Mouse (Mus musculus) left cerebral cortex, adult 18-20 months (tissue): Measurements from ENCODE around the gene Mrpl12. TPM values are rescaled to one million over a fixed set of nuclear protein-coding genes. Genes with fewer than 3 reads are reported as not detected.
"Not testable (repeated sequence)": the region's sequence is repeated elsewhere in the genome, so short reads cannot be mapped to it uniquely, and the experiment has no call there.

ENCODE experiments used
- DNase-seq, 2 experiments: peaks; one replicate each; pipeline ENCODE4 v3.0.0; 2021 to 2022; ENCODE audit warnings: low spot score in 2 of 2, mixed read lengths in 1 of 2
- total RNA-seq, 2 experiments: library from RNA; stranded (reverse); gene quantifications; 2 replicates each; pipeline ENCODE4 v1.2.3; 2021

Mrpl12 gene
- total RNA-seq, 2 experiments from 2014 or later: 64.4 to 74.4 TPM

DNA sequence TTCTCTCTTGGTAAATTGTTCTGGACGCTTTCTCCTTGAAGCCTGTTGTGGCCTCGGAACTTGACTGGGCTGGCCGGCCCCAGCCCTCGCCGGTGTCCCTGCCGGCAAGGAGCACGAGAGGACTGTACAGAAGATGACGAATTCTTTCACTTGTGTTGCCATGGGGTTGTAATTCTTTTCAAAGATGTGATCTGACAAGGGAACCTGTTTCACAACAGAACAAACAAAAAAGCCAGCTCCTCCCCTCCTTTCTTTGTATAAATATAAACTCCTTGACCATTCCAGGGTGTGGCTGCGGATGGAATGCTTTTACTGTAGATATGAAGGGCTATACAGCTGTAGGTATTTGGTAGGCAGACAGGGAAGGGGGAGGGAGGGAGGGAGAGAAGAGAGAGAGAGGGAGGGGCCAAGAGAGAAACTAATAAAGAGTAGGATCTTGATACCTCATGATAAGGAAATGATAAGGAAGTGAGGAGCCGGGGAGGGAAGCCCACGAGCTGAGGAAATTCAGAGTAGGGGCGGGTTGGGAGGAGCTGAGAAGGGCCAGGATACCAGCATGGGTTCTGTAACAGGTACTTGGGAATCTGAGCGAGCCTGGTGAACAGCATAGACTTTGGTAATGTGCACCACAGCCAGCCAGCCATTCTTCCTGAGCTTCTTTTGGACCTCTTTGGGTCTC is 23.3 kb downstream of the Mrpl12 start:
- DNase-seq: no peak

- no peak for DNase-seq
Measured at GRCm38 (mm10) chr11:120508290-120508870, 24.0 kb downstream of the Mrpl12 start.

GRCm38 (mm10) chr11:120509940-120510339 is 25.5 kb downstream of the Mrpl12 start:
- DNase-seq: no peak

GRCm38 (mm10) chr11:120510375-120511030 is 26.1 kb downstream of the Mrpl12 start:
- DNase-seq: no peak

DNA sequence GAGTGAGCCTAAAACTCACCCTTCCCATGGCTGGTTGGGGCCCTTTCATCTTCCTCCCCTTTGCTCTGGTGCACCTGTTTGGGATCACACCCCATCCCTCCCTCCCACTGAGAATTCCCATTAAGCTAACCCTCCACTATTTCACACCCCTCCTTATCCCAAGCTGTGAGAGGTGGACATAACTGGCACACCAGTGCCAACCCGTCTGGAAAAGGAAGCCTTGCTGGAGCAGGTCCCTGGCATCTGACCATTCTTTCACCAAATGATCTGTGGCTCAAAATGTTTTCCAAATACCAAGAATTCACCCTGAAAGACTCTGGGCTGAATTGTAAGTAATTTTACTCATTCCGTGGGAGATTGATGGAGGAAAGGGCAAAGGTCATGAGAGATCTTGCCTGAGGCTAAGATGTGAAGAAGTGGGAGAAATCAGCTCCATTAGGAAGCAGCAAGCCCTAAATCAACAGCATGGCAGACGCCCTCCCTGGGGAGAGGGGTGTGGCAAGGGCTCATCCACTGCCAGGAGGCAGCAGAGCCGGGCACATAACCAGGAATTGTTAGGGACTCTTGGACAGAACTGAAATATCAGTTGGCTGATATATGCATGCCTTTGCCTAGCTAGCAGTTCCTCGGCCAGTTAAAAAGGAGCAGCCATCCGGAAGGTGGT is 28.5 kb downstream of the Mrpl12 start:
- no peak for DNase-seq

DNA sequence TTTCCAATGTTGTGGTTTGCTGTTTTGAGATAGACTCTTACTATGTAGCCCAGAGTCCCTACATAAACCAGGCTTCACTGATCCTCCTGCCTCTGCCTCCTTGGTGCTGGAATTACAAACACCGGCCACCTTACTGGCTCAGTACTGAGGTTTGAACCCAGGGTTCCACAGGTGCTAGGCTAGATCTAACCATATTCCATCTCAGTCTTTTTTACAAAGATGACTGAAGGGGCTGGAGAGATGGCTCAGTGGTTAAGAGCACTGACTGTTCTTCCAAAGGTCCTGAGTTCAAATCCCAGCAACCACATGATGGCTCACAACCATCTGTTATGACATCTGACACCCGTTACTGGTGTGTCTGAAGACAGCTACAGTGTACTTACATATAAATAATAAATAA is 29.8 kb downstream of the Mrpl12 start:
- DNase-seq: not testable (repeated sequence)

DNA sequence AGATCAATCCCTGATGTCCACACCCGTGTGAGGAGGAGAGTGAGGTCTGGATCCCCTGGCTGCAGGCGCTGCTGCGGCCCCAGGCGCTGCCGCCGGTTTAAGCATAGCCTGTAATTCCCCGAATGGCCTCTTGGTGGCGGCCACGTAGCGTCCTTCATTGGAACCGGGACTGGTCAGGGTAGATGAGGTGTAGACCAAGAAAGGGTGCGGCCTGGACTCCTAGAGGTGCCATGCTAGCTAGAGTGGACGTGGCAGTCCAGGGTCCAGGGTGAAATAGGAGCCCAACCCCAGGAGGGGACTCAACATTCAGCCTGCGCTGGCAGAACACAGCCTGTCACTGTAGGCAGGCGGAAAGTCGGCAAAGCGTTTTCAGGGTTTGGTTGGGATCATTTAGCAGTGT is 31.2 kb downstream of the Mrpl12 start:
- peak; percentile 85 to 92 for DNase-seq

DNA sequence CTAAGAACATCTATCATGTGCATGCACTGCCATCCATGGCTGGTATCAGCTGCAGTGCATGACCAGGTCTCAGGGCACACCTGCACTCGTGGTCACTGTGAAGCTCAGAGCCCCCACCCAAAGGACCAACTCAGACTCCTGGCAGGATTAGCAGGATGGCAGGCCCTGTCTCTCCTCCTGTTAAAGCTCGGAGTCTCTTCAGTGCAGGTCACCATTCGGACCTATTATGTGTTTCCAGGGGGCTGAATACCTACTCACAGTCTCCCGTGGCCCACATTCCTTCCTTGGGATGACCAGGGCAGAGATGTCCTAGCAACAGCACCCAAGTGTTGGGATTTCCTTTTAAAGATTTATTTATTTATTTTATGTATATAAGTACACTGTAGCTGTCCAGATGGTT is 32.7 kb downstream of the Mrpl12 start:
- no peak for DNase-seq

DNA sequence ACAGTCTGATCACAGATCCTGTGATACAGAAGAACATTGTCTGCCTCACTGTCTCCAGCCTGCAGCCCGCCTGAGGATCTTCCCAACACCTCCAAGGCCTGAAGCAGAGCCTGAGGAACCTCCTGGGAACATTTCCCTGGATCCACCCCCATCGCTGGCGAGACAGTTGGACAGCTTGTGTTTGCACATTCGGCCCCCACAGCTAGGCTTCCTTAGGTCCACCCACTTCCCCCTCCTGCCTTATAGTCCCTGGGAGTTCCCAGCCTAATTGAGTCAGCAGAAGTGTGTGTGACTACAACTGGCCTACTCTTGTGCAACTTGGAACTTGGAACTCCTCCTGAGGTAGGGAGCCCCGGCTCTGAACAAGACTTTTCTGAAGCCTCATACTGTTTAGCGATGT is 33.6 kb downstream of the Mrpl12 start:
- peak; percentile 81 to 87 for DNase-seq

DNA sequence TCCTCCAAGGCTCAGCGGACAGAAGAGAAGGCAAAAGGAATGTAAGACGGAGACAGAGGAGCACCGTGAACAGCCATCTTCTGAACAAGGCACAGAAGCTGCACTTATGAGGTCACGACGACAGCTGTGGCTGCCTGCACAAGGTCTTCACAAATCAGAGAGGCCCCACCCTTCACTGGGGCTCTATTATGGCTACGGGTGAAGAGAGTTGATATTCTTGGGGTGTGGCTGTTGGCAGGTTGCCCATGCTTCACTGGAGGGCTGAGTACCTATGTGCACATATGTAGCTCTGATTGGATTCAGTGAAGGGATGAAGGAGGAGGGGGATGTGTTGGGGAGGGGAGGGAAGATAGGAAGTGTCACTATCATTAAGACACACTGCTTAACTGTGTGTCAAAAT is 34.1 kb downstream of the Mrpl12 start:
- DNase-seq: no peak

DNA sequence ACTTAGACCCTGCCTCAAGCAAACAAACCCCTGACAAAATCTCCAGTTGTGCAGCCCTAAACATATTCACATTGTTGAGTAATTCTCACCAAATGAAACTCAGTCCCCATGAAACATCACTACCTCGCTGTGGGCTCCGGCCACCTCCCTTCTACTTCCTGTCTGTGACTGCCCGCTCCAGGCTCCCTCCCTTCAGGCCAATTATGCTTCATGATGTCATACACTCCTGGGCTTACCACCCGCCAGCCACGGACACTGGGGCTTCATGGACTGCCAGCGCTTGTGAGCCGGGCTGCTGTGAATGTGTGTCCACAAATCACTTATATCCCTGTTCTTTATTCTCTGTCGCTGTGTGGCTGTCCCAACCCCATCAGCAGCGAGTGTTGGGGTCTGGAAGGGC is 35.3 kb downstream of the Mrpl12 start:
- no peak for DNase-seq

DNA sequence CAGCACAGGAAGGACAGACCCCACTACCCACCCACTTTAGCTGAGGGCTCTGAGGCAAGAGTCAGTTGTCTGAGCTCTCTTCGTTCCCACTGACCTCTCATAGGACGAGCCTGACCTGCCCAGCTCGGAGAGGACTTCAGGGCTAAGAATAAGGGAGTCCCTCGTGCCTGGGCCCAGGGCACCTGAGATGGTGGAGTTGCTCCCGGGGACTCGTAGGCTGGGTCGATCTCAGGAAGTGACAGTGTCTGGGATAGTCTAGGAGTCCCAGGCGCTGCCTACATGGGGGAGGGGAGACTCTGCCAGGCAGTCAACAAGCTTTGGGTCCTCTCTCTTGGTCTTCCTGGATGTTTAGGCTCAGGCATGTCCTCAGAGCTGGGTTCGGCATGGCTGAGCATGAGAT is 36.1 kb downstream of the Mrpl12 start:
- DNase-seq: no peak

- no peak for DNase-seq
Measured at GRCm38 (mm10) chr11:120520967-120521540, 36.6 kb downstream of the Mrpl12 start.

DNA sequence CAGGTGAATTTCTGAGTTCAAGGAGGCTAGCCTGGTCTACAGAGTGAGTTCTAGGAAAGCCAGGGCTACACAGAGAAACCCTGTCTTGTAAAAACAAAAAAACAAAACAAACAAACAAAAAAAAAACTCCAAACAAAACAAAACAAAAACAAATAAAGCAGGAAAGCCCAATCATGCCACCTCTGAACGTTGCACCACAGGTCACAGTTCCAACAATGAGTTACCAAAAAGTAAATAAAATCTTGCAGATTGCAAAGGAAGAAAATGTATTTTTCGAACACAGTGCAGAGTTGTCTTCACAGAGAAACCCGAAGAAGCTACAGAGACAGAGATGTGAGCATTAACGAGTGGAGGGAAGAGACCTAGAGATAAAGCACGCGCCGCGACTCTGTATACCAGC is 38.2 kb downstream of the Mrpl12 start:
- DNase-seq: no peak

- no peak for DNase-seq
Measured at GRCm38 (mm10) chr11:120525959-120526358, 41.5 kb downstream of the Mrpl12 start.

DNA sequence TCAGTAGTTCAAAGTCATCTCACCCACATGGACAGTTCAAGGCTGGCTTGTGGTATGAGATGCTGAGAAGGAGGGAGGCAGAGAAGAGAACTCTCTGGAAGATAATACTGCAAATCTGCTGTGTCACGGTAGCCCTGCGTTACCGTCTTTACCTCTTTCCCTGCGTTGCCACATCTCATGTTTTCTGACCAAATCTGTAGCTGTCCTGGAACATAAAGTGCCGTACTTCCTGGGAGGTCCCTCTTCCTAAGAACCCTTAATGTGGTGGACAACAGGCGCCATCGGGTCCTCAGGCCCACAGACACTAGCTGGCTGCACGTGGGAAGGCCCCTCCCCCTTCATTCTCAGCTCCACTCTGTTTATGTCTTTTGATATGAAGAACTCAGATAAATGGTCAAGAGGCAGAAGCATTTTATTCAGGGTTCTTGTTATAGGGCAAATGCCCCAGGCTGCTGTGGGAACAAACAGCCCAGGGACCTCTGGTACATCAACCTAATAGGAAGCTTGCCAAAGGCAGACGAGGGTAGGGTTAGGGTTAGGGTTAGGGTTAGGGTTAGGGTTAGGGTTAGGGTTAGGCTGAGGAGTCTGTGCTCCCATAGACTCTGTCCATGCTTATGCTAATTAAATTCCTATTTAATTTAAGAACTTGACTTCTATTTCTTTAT is 43.4 kb downstream of the Mrpl12 start:
- no peak for DNase-seq

DNA sequence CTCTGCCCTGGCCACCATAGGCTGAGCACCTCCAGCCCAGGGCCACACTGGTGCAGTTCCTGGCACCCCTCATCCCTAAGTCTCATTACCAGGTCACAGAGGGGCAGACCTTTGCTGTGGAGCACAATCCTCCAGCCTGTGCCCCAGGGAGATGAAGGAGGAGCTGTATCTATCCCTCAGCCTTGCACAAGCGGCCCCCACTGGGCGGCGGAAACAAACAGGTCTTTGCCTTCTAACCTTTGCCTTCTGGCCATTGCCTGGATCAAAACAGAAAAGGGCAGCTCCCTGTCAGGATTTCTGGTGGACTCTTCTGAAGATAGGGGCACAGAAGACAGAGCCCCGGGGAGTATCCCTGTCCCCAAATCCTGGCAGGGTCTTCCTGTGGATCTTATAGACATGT is 44.5 kb downstream of the Mrpl12 start:
- DNase-seq: no peak

DNA sequence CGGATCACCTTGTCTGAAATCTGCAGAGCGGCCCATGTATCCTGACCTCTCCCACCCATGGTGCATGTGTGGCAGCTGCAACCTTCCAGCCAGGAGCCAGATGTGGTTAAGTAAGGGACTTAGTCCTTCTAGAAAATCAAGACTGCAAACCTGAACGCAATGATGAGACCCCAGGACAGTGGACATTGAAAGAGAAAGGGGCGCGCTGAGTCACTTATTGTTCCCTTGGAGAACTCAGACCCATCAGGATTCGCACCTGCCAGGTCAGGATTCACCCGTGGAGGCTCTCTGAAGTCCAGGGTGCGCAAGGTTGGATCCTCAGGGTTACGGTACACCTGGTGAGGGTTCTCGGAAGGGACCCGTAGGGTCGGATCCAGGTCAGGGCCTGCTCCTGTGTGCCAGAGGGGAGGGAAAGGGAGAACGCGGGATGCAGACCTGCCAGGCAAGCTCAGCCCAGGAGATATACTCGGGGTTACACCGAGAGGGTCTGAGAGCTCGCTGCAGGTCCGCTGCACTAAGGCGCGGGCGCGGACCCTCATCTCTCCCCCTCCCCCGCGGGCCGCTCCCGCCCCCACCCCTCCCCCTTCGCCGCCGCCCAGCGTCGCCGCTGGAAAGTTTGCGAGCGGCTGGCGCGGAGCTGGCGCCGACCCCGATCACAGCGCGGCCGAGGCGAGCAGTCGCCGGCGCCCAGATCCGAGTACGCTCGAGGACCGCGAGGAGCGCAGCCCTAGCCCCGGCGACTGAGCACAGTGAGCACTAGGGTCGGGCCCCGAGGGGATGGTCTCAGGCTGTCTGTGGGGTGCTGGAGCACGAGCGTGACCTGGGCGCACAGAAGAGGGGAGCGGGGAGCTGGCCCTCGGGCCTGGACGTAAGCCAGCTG is 45.9 kb downstream of the Mrpl12 start, which contains the start of gene Gcgr:
Gene Gcgr, plus strand, starts transcription at position 615 of the 880 bp plus-strand sequence.
- DNase-seq: no peak

DNA sequence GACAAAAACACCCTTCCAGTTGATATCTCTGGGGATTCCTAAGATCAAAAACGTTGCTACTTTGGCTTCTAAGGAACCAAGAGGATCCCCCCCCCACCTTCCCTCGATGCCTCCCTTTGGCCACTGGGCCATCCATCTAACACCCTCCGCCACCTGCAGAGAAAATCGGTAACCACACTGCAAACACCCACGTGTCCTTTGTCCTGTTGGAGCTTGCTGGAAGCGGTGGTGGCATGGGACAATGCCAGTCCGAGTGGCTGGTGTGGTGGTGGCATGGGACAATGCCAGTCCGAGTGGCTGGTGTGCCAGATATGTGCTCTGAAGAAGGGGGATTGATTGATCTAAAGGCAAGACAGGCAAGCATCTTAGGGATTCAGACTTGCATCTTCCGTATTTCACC is 47.2 kb downstream of the Mrpl12 start:
- no peak for DNase-seq

DNA sequence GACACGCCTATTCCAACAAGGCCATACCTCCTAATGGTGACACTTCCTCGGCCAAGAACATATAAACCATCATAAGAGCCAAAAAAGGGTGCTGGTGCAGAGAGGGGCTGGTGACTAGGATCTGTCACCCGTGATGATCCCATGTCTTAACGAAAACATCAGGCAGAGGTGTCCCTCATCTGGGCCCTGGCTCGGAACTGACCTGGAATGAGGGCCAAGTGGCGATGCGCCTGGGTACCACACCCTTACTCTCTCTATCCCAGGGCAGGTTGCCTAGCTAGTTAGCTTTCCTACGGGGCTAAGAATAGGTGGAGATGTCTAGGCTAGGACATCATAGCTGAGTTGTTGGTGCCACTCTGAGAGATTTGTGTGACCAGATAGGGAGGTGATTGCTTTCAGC is 49.7 kb downstream of the Mrpl12 start:
- DNase-seq: no peak
